Mouse (Mus musculus) lung, adult 2 months (tissue): ENCODE data around the gene Foxs1. TPM values are rescaled to one million over a fixed set of nuclear protein-coding genes. Genes with fewer than 3 reads are reported as not detected.

Experiments used
- DNase-seq: peaks from one replicate; pipeline ENCODE4 v3.0.0; 2022
- H3K4me1 ChIP-seq: fragments of 200-500 bp; 2 replicates; pipeline ENCODE4 v1.6.1; 2011; ENCODE audit warnings: low read length; ENCODE audit not compliant: control insufficient read depth, insufficient read depth
- H3K4me3 ChIP-seq: fragments of 200-500 bp; replicated peaks from 2 replicates; pipeline ENCODE3; 2011; ENCODE audit warnings: low read depth, mild to moderate bottlenecking, control low read depth, low read length; ENCODE audit errors: extremely low read depth
- CTCF ChIP-seq: fragments of 200-500 bp; IDR thresholded peaks from 2 replicates; pipeline ENCODE4 v1.5.1; 2011; ENCODE audit warnings: mild to moderate bottlenecking, low read length, control low read depth; ENCODE audit not compliant: insufficient read depth
- POLR2A ChIP-seq: fragments of 200-500 bp; IDR thresholded peaks from 2 replicates; pipeline ENCODE4 v1.6.1; 2011; ENCODE audit warnings: low read depth, mild to moderate bottlenecking, control low read depth, low read length, borderline replicate concordance; ENCODE audit errors: extremely low read depth
- WGBS: fragments of 180-500 bp; shearing (Covaris S2); methylation state at CpG from one replicate; pipeline ENCODE4 v1.1.7; 2018; 5-methylcytosine and 5-hydroxymethylcytosine counted together
- polyA plus RNA-seq: library from polyadenylated mRNA; depleted of rRNA; stranded (reverse); fragments of >200 nt; gene quantifications from 2 replicates; pipeline ENCODE4 v1.2.3, GENCODE M21; 2012; rRNA removed

Foxs1 gene
- 11.1 and 12.9 TPM in 2 replicates for polyA plus RNA-seq

DNA sequence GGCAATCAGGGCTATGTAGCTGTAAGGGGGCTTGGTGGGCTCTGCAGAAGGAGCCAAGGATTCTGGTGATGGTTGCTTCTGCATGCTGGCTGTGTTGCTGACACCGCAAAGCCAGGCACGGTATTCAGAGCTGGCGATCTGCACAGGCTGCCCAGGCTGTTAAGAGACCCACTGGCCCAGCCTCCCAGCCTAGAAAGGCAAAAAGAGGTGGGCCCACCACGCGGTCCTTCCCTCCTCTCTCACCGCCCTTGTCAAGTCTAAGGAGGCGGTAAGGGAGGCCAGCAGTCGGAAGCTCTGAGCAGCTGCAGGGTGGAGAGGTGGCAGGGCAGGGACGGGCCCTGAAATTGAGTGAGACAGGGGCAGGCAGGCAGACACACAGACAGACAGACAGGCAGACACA is at the start of gene Foxs1:
Foxs1 (minus strand) TSS at position 161 of the 400 bp plus-strand sequence.
- TF ChIP-seq POLR2A (peak; percentile 66; the same call in 1 of the 2 replicates), CTCF (no peak)
- DNase-seq: no peak
- peak within 1 kb of the TSS; percentile 21 for H3K4me3 ChIP-seq

DNA sequence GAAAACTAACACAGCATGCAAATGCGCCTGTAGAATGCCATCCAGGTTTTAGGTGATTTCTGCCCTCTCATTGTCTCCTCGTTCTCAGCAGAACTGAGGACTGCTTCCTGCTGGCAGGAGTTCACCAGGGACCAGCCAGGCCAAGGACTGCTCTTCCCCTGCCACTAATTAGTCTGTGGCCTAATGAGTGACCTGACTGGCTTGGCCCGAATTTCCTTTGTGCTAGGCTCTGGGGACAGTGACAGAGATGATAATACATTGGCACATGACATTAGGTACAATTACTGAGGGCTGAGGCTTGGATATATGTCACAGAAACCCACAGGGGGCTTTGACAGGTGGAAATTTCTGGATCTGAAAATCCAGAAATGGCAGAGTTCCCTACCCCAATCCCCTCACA is 44.0 kb upstream of the Foxs1 start:
- no peak for DNase-seq
- no peak for TF ChIP-seq POLR2A
- no peak for TF ChIP-seq CTCF
- Histone ChIP-seq H3K4me1 (no peaks in the 10 kb centered on the region), H3K4me3 (no peak overlapping the region)
- WGBS: 58% methylated on average over 3 of the region's 3 CpGs

More for the DNA sequence above, at the start of gene Foxs1:
- no peaks in the 10 kb centered on the region for H3K4me1 ChIP-seq
- 17% methylated on average over 9 of the region's 9 CpGs for WGBS

DNA sequence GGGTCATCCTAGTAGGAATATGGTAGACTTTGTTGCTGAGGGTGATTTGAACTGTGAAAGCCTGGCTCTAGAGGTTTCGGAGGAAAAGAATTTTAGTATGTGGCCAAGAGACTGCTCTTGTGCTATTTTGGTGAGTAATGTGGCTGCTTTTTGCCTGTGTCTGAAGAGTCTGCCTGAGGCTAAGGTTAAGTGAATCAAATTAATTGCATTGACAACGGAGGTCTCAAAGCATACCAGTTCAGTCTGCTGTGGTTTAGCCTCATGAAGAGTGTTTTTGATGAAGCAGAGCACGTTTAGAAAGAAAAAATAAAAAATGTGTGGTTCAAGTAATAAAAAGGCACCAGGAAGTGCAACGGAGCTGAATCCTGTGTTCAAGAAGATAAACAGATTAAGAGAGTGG is 32.5 kb upstream of the Foxs1 start:
- whole genome bisulfite sequencing: 65% methylated on average over 4 of the region's 4 CpGs
- no peak overlapping the region for H3K4me3 ChIP-seq
- DNase-seq: no peak
- TF ChIP-seq POLR2A: no peak
- H3K4me1 ChIP-seq: no peaks in the 10 kb centered on the region

DNA sequence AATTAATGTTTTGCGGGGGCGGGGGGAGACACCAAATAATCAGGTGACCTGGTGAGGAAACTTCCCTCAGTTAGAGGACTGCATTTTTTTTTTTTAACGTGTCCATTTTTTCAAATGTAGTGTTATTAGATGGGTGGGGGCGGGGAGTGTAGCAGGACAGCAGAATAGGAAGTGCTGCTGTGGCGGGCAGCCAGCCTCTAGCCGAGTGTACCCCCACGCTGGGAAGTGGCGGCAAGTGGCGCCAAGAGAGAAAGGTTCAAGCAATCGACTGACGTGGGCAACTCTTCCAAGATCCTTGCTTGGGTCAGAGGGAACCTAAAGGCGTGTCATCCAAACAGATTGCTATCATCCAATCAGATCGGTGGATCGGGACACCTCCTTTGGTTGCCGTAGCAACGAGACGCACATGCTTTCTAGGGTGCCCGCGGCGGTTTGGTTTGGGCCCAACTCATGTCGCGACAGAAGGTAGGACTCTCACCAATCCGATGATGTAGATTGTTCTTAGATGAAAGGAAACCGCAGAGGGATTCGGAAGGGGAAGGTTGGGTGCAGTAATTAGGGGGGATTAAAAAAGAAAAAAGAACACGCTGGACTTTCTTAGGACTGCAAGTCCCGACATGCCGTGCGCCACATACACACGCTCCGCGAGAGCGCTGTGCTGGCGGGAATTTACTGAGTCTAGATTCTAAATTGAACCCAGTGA is 29.2 kb upstream of the Foxs1 start, which contains the start of gene Ttll9:
Ttll9 (plus strand) TSS at position 395 of the 703 bp plus-strand sequence.
- Histone ChIP-seq H3K4me1 (no peaks in the 10 kb centered on the region), H3K4me3 (peak within 1 kb of the TSS; percentile 54)
- no peak for TF ChIP-seq CTCF
- no peak for TF ChIP-seq POLR2A
- WGBS: under 1% methylated on average over 34 of the region's 34 CpGs
- DNase-seq: peak; percentile 52

DNA sequence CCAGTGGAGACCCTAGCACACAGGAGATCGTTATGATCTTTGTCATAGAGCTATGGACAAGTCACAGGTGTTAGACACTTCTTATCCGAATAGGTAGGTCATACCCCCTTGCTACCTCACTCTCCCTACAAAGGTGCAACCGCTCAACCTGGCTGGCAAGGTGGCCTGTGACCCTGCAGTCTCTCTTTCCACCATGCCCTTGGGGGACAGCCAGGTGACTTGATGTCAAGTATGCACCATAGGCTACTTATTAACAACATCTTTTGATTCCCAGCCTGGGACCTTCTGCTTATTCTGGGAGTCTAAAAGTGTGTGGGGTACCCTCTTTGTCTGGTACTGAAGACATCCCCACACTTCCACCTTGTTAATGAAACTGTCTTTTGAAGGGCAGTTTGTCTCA is 25.1 kb upstream of the Foxs1 start:
- Histone ChIP-seq H3K4me1 (no peaks in the 10 kb centered on the region), H3K4me3 (no peak overlapping the region)
- no peak for TF ChIP-seq CTCF
- TF ChIP-seq POLR2A: no peak
- DNase-seq: no peak
- 59% methylated on average over 3 of the region's 3 CpGs for WGBS

- no peak overlapping the region for H3K4me3 ChIP-seq
- no peaks in the 10 kb centered on the region for H3K4me1 ChIP-seq
- TF ChIP-seq POLR2A (no peak), CTCF (no peak)
- no peak for DNase-seq
- WGBS: 15% methylated on average over 13 of the region's 13 CpGs
Measured at GRCm38 (mm10) chr2:152951850-152952720, 19.1 kb upstream of the Foxs1 start.

DNA sequence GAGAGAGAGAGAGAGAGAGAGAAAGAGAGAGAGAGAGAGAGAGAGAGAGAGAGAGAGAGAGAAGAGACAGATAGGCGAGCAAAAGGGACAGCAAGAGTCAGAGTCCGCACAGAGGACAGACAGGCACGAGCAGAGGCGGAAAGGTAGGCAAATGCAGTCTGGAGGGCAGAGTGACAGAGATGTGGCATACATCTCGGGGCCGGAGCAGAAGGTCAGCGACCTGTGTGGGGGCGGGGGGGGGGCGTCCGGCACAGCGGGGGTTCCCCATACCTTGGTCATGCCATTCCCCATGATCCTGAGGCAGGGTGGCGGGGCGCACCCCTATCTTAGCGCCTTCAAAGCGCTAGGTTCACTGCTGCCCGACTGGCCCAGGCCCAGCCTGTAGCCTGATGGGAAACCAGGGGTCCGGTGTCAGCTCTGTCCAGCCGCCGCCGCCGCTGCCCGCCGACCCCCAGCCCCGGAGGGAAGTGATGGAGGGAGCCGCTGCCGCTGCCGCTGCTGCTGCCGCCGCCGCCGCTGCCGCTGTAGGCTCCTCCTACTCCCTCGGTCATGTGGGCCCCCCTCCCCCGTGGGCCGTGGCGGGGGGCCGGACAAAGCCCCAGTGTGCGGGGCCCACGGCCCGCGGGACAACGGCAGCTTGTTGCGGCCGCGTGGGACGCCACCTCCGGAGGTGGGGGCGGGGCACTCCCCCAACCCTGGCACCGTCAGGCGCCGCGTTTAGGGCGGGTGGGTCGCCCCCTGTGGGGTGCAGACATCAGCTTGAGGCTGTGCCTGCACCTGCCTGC is 18.2 kb upstream of the Foxs1 start, which contains the start of gene Dusp15:
Dusp15 (minus strand) TSS at position 634 of the 785 bp plus-strand sequence.
- TF ChIP-seq POLR2A (no peak), CTCF (no peak)
- DNase-seq: no peak
- WGBS: 1% methylated on average over 52 of the region's 54 CpGs

DNA sequence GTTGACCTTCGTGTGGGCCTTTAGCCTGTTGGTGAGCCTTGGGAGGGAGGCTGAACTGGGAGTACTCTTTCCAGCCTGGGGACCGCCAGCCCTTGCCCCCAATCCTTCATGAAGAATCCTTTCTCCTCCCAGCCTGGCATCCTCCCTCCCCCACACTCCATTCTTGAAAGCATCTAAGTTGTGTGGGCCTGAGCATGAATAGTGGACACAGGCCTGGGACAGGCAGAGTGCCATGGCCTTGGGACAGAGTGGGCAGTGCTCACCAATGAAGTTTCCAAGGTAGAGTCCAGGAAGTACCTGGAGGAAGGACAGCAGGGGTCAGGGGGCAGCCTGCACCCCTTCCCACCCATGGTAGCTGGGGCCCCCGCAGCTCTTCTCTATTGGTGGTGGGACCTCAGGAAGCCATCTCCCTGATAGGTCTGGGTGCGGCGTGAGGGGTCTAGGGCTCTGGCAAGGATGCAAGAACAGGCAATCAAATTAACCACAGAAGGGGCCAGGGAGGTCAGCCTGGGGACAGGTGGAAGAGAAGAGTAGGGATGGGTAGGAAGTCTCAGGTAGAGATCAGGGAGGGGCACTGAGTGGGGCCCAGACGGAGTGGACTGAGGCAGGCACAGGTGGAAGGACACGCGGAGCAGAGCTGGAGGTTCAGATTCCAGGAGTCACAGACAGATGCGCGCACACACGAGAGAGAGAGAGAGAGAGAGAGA is 17.5 kb upstream of the Foxs1 start:
- Histone ChIP-seq H3K4me1 (no peaks in the 10 kb centered on the region), H3K4me3 (no peak overlapping the region)

More for the DNA sequence above, 18.2 kb upstream of the Foxs1 start, which contains the start of gene Dusp15:
- H3K4me1 ChIP-seq: no peaks in the 10 kb centered on the region
- no peak within 1 kb of the TSS for H3K4me3 ChIP-seq

GRCm38 (mm10) chr2:152948438-152949020 is 15.5 kb upstream of the Foxs1 start:
- TF ChIP-seq CTCF (no peak), POLR2A (no peak)
- WGBS: 75% methylated on average over 5 of the region's 5 CpGs
- no peak for DNase-seq
- no peak overlapping the region for H3K4me3 ChIP-seq
- no peaks in the 10 kb centered on the region for H3K4me1 ChIP-seq

More for the DNA sequence above, 17.5 kb upstream of the Foxs1 start:
- no peak for DNase-seq
- WGBS: 44% methylated on average over 11 of the region's 11 CpGs
- TF ChIP-seq POLR2A (no peak), CTCF (no peak)
